Mouse (Mus musculus) thymus, postnatal 36 days (tissue): Measurements from ENCODE around the gene Thumpd3.

Experiments
- DNase-seq, 2 experiments: peaks; one replicate each; pipeline ENCODE4 v3.0.0; 2022; ENCODE audit warnings: mixed read lengths in 2 of 2

Thumpd3 gene

GRCm38 (mm10) chr6:113079492-113079891 is 33.5 kb downstream of the Thumpd3 start:
- DNase-seq = no peak

GRCm38 (mm10) chr6:113082229-113082628 is 36.2 kb downstream of the Thumpd3 start:
- no peak for DNase-seq

- DNase-seq = no peak
These were observed 38.6 kb downstream of the Thumpd3 start for GRCm38 (mm10) chr6:113084590-113084989.

- DNase-seq = no peak
These were observed 47.2 kb downstream of the Thumpd3 start for GRCm38 (mm10) chr6:113093206-113093605.

- no peak for DNase-seq
These were observed 49.5 kb downstream of the Thumpd3 start for GRCm38 (mm10) chr6:113095547-113095946.

GRCm38 (mm10) chr6:113097662-113098061 is 51.6 kb downstream of the Thumpd3 start:
- DNase-seq = no peak

GRCm38 (mm10) chr6:113099640-113100289 is 53.7 kb downstream of the Thumpd3 start:
- no peak for DNase-seq

- DNase-seq = no peak
These were observed 56.5 kb downstream of the Thumpd3 start for GRCm38 (mm10) chr6:113102541-113102940.

- DNase-seq = peak; percentile 71 to 73
These were observed 57.7 kb downstream of the Thumpd3 start for GRCm38 (mm10) chr6:113103765-113104164.

GRCm38 (mm10) chr6:113109378-113109777 is 63.4 kb downstream of the Thumpd3 start:
- DNase-seq = no peak

GRCm38 (mm10) chr6:113109956-113110355 is 63.9 kb downstream of the Thumpd3 start:
- no peak for DNase-seq
